Mouse (Mus musculus) urinary bladder, postnatal 14 days (tissue): ENCODE data around the gene Actl11.
A peak's percentile ranks its signal among the peaks of the same experiment; 100 is the strongest.

Experiments used
- DNase-seq: peaks from one replicate; pipeline ENCODE4 v3.0.0; 2021; ENCODE audit warnings: low spot score

The Actl11 gene

DNA sequence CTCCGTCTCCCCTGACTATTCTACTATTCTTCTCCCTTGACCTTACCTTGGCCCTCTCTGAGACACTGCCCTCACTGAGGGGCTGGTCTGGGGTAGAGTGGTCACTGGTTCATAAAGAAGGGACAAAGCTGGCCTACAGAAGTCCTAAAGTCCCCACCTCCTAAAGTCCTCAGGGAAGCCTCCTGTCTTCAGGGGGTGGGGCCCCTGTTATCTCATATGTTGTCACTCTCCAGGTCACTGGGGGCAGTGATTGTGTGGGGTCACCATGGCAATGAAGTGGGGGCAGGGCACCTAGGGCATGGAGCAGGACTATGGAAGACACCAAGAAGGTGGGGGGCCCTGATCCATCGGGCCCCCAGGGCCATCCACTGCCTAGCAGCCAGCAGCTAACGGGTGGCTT, at the start of gene Actl11:
Gene Actl11, plus strand, starts transcription at position 301 of the 400 bp plus-strand sequence.
- no peak for DNase-seq

DNA sequence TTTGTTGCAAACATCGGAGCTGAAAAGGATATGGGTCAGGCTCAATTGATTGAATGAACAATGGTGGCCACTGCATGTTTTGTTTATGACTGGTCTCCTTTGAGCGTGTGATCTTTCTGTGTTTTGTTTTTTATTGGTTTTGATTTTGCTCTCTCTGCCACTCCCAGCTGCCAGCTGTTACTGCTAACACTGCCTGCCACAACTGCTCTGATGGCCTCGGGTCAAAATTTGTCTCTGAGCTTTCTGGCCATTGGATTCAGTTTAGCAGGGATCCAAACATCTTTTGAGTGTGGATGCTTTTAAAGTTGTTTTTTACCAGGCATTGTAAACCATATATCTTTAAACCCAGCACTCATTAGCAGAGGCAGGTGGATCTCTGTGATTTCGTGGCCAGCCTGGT, 47.9 kb upstream of the Actl11 start:
- no peak for DNase-seq

DNA sequence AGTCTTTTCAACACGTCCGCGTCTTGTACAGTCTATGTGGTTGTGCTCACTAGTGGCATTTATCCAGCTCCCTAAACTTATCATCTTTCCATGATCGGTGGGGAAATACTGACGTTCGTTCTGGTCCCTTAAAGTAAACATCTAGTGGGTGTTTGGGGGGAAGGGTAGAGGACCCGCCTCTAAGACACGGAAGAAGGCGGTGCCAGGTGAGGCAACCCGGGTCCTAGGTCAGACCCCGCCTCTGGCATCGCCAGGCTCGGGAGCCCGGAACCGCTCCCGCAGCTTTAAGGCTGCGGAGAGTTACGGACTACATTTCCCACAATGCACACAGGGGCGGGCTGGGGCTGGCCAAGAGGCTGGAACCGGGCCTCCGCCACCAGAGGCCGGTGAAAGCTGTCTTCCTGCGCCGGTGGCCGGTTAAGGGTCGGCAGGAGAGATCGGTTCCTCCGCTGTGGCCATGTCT, 40.4 kb upstream of the Actl11 start, which contains the start of gene Mon1a:
Gene Mon1a, plus strand, starts transcription at position 348 of the 463 bp plus-strand sequence.
- DNase-seq: peak; percentile 89

DNA sequence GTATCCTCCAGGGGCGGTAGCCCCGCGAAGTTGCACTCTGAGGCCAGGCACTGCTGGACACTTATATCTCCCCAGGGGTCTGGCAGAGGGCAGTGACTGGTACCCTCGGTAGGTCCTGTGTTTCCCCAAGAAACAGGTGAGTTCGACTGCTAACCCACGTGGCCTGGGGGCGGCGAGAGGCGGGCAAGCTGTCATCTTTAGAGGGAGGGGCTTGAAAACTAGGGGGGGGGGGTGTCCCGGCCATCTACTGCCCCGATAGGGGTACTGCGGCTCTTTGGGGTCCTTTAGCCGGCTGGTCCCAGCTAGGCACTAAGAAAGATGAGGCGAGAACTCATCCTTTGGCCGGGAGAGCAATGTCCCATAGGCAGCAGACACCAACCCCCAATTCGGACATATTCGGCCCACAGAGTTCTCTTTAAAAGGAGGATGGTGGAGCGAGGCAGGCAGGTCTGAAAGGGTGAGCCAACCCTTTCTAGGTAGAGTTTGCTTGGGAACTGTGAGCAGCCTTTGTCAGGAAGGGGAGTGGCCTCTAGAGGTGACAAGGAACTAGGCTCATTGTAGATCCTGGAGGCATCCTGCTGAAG, 39.9 kb upstream of the Actl11 start:
- peak; percentile 24 for DNase-seq

DNA sequence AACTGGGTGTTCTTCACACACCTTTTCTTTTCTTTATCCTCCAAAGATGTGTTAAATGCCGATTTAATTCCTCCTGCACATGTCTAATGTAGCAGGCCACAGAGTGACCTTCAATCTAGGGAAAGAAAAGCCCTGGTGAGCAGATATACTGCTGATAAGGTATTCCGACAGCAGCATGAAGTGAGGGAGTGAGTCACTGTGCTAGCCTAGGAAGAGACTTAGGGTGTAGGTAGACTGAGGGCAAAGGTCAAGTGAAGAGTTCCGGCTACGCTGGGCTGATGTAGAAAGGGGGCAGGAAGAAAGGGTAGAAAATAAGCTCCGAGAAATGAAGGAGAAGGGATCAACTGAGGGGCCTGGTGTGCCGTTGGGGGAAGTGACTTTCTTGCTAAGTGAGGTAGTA, 38.0 kb upstream of the Actl11 start:
- no peak for DNase-seq

DNA sequence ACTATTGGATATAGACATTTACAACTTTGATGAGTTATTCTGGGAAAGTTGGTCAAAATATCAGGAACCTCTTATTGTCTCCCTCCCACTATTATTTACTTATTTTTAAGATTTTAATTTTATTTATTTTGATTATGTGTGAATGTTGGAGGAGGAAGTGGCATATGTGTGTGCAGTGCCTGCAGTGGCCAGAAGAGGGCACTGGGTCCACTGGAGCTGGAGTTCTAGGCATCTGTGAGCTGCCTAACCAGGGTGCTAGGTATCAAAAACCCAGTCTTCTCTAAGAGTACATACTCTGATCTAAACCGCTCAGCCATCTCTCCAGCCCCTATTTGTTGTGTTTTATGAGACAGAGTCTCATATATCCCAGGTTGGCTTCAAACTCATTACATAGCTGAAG, 37.2 kb upstream of the Actl11 start:
- no peak for DNase-seq

GRCm38 (mm10) chr9:107898563-107898962, 29.7 kb upstream of the Actl11 start:
- no peak for DNase-seq

GRCm38 (mm10) chr9:107899855-107900254, 28.4 kb upstream of the Actl11 start:
- no peak for DNase-seq

DNA sequence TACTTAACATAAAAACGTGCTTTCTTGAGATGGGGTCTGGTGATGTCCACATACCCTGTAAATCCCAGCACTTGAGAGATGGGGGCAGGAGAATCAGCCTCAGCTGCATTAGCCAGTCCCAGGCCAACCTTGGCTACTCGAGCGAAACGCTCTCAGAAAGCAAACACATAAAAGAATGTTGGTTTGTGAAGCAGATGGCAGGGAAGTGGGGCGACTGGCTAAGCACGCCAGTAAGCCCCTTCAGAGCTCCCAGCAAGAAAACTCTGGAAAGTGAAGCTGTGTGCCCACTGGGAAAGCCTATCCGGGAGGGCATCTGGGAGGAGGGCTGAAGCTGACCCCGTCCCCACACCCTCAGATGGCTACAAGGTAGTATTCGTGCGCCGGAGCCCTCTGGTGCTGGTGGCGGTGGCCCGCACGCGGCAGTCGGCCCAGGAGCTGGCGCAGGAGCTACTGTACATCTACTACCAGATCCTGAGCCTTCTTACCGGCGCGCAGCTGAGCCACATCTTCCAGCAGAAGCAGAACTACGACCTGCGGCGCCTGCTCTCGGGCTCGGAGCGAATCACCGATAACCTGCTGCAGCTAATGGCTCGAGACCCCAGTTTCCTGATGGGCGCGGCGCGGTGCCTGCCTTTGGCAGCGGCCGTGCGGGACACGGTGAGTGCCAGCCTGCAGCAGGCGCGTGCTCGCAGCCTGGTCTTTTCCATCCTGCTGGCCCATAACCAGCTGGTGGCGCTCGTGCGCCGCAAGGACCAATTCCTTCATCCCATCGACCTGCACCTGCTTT, 27.2 kb upstream of the Actl11 start:
- DNase-seq: peak; percentile 66

DNA sequence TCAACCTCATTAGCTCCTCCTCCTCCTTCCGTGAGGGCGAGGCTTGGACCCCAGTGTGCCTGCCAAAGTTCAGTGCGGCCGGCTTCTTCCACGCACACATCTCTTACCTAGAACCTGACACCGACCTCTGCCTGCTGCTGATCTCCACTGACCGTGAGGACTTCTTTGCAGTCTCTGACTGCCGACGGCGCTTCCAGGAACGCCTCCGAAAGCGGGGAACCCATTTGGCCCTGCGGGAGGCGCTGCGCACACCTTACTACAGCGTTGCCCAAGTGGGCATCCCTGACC, 26.7 kb upstream of the Actl11 start:
- DNase-seq: no peak

DNA sequence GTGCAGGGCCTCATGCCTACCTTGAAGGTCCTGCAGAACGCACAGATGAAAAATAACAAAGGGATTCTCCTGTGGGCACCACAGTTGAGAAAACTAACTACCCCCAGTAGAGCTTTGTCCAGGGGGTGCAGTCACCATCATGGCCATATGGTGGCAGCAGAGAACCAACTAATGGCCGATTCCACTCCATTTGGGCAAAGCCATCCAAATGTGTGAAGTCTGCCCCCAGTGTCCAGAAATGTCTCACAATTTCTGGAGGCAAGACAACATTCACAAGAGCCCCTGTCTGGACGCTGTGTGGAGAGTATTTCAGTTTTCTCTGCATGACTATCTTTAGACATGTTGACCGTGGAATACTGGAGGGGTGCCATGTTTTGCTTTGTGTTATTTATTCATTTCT, 23.5 kb upstream of the Actl11 start:
- DNase-seq: peak; percentile 88

GRCm38 (mm10) chr9:107906252-107906966, 21.9 kb upstream of the Actl11 start, which contains the start of gene Mst1r:
Gene Mst1r, plus strand, starts transcription at chr9:107906873.
- peak; percentile 90 for DNase-seq

GRCm38 (mm10) chr9:107906967-107907800, 21.1 kb upstream of the Actl11 start:
- no peak for DNase-seq

GRCm38 (mm10) chr9:107907801-107908120, 20.5 kb upstream of the Actl11 start:
- DNase-seq: peak; percentile 27

- DNase-seq: peak; percentile 76
These were observed 19.7 kb upstream of the Actl11 start for GRCm38 (mm10) chr9:107908410-107909158.

- DNase-seq: peak; percentile 86
These were observed 18.1 kb upstream of the Actl11 start for GRCm38 (mm10) chr9:107910025-107910769.

GRCm38 (mm10) chr9:107914764-107915420, 13.4 kb upstream of the Actl11 start:
- DNase-seq: no peak

DNA sequence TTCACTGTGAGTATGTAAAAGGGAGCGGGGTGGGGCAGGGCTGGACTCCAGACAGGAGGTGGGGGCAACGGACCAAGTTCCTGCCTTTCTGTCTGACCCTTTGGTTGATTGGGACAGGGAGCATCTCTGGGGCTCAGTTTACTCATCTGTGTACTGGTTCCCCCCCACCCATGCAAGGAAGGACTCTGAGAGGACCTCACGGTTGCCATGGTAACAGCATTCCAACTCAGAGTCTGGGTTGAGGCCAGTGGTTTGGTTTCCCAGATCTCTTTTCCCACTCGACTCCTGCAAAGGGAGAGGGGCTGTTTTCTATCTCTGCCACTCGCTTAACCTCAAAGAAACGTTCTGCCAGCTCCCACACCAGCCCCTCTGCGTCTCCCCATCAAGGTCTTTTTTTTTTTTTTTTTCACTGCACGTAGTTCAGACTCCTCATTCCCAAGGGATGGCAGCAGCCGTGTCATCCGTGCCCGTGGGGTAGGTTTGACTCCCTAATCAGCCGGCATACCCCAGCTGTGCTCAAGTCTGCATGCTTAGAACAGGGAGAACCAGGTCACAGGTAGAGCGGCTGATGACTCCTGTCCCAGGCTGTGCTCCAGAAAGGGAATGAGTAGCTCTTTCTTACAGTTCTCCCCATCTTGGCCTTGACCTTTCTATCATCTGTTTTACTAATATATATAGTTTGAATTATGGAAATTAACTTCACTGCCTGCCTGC, 10.2 kb upstream of the Actl11 start:
- no peak for DNase-seq

GRCm38 (mm10) chr9:107918884-107919283, 9.4 kb upstream of the Actl11 start:
- DNase-seq: no peak

DNA sequence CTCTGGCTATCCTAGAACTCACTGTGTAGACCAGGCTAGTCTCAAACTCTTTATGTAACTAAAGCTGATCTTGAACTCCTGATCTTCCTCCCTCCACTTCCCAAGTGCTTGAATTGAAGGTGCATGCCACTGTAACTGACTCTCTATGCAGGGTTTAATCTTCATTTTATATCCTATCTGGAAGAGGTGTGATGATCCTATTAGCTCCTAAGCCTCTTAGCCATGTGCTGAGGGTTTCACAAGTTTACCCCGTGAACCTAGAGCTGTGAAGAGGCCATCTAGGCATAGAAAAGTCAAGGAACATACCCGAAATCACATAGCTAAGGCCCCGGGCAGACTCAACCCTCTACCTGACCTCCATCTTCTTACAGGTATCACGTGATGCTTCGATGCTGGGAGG, 8.8 kb upstream of the Actl11 start:
- no peak for DNase-seq
